Mouse (Mus musculus) thymus, postnatal 10 days (tissue): ENCODE data around the gene Rgs9.
"Not testable (repeated sequence)": the region's sequence is repeated elsewhere in the genome, so short reads cannot be mapped to it uniquely, and the experiment has no call there.

ENCODE experiments used
- DNase-seq, 2 experiments: peaks; one replicate each; pipeline ENCODE4 v3.0.0; 2021; ENCODE audit warnings: low spot score in 2 of 2

The Rgs9 gene

DNA sequence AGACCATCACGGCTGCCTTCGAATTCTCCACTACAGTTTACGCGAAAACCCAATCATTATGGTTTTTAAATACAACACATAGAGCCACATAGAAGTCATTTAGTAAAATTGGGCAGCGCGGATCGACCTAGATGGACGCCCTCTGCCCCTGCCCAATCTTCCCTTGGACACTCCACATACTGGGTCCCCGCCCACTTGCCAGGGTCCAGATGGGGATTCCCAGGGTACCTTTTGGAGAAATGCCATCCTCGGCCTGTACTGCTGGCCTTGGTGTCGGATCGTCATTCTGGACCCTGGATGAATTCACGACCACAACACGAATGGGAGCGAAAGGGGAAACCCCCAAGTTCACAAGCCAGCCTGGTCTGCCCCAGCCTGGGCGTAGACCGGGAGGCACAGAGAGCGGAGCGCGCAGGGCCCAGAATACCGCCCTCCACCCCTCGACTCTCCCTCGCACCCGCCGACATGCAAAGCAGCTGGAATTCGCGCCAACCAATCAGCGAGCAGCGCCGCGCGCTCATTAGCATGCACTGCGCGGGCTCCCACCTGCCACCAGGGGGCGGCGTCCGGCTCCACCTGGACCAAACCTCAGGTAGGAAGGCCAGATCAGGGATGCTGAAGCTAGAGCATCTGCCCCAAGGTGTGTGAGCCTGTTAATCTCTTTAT is at the start of gene Rgs9:
Gene Rgs9 (minus strand): TSS at position 420 of the 666 bp plus-strand sequence.
- peak; percentile 87 to 97 for DNase-seq

DNA sequence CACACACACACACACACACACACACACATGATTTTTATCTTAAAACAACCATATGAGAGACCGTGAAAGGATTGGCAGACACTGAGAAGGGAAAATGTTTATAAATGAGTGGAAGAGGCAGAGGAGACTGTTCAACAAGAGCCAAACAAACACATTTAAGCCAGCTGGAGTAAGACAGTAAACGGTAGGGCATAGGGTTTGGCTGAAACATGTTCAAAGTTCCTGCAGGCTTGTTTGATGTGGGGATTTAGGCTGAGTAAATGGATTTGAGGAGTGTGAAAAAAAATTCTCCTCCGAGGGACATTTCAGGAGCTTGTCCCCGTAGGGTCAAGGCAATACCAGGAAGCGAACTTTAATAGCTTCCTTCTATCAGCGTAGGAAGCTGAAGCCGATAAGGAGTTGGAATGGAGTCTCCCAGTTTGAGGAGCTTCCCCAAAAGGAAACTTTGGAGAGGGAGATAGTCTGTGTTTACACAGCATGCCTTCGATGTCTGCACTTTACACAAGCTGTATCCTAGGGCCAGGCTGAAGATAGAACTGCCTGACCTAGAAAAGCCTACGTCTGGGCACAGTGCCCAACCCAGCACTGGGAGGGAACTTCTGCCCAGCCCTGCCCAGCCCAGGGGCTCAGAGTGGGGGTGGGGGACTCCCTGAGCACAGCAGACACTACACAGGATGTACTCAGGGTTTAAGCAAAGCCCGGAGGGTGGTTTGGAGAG is 49.5 kb upstream of the Rgs9 start:
- peak in 1 of 2 experiments; percentile 23 for DNase-seq

DNA sequence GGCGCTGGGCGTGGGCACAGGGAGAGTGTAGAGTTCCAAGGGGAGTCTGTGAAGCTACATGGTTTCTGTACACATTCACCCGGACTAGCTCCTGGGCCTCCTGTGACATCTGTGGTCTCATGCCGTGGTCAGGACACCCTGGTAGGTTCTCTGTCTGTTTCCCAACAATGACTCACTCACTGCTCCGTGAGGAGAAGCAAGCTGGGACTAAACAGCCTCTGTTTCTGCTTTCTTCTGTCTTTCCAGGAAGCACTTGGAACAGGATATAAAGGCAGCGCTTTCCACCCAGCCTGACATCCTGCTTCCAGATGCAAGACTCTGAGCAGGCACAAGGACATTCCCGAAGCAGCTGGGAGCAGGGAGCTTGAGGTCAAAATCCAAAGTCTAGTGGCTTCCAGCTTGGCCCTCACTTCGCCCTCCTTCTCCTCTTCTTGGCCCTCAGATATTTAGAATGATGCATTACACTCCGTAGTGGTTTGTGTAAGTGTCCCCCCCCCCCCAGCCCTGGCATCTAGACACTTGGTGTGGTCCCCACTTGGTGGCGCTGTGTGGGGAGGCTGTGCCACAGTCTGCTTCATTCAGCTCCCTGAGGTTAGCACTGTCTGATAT is 46.2 kb upstream of the Rgs9 start:
- DNase-seq, result peak in 1 of 2 experiments; percentile 25

DNA sequence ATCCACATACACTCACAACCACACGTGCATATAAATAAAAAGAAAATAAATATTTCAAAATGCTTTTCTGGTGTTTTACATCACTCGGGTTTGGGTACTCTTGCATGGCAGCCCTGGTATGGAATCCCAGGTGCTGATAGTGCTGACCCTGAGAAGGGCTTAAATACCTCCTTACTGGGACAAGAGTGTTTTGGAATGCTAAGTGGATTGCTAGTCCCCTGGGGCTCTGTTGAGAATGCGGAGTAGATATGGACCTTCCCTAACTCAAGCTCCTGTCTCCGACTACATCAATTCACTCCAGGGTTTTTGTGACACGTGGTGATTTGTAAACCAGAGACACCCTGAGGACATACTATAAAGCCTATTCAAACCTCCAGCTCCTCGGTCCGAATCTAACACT is 45.6 kb upstream of the Rgs9 start:
- DNase-seq, result no peak

DNA sequence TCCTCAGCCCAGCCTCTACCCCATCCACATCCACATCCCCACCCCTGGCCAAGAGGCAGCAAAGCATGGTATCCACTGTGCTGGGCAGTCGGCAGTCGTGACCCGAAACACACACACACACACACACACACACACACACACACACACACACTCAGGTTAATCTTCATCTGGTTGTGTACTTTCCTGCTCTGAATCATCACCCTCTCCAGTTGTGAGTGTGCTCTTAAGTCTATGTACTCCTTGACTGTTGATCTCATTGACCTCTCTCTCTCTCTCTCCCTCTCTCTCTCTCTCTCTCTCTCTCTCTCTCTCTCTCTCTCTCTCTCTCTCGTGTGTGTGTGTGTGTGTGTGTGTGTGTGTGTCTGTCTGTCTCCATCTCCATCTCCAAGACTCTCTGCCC is 44.7 kb upstream of the Rgs9 start:
- not testable (repeated sequence) for DNase-seq

DNA sequence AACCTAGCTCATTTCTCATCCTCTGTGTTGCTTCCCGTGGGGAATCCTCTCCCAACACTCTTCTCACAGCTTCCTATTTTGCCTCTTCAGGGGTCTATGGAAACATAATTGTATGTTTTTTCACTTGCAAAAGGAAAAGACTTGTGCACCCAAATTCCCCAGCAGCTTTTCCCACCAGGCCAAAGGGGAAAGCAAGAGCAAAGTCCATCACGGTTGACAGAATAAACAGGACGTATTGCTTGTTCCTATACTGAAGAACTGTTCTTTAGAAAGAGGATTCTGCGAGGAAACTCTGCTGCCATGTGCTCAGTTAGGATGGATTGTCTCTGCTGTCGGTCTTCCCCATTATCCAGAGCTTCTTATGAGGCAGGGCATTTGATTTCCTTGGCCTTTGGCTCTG is 42.6 kb upstream of the Rgs9 start:
- DNase-seq, result no peak

DNA sequence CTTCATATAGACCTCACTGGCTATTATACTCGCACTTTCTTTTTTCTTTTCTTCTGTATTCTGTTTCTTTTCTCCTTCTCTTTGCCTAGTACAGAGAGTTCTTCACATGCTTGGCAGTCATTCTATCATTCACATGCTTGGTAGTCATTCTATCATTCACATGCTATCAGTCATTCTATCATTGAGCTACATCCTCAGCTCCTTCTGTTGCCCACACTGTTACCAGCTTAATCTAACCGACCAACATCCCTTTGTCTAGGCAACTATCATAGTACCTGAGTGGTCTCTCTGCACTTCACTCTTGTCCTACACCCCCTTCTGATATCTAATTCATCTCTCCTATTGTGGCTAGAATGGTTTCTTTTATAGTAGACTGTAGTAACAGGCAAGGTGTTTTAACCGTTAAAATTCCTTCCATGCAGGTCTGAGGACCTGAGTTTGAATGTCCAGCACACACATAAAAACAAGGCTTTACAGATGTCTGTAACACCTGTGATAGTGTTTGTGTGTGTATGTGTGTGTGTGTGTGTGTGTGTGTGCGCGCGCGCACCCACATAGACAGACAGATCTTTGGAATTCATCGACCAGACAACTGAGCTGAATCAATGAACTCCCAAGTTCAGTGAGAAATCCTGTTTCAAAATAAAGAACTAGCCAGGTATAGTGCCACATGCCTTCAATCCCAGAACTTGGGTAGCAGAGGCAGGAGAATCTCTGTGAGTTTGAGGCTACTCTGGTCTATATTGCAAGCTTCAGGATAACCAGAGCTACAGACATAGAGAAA is 41.4 kb upstream of the Rgs9 start:
- no peak for DNase-seq

DNA sequence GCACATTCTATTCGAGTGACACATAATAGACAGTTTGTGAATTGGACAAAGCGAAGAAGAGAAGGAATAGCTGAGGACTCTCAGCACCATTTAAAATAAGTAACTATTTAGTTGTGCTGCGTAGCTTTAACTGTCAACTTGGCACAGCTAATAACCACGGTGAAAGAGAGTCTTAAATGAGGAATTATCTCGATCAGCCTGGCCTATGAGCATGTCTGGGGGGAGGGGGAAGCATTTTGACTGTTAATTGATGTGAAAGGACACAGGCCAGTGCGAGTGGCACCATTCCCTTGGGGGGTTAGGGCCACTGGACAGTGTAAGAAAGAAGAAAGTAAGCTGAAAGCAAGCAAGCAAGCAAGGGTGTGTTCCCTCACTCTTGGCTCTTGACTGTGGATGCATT is 38.0 kb upstream of the Rgs9 start:
- no peak for DNase-seq

DNA sequence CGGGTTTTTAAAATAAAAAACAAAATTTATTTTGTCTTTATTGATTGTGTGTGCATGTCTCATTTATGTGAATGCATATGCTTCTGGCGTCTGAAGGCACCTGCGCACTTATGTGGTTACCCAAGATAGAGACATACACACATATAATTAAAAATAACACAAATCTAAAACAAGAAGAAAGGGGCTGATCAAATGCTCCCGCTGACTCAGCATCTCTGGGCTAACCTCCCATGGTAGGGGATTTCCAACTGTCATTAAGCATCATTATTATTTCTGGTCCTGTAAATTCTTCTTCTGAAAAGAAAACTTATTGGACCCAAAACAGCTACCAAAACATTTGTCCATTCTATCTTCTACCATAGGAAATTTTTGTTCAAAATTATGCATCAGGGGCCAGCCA is 36.8 kb upstream of the Rgs9 start:
- no peak for DNase-seq

DNA sequence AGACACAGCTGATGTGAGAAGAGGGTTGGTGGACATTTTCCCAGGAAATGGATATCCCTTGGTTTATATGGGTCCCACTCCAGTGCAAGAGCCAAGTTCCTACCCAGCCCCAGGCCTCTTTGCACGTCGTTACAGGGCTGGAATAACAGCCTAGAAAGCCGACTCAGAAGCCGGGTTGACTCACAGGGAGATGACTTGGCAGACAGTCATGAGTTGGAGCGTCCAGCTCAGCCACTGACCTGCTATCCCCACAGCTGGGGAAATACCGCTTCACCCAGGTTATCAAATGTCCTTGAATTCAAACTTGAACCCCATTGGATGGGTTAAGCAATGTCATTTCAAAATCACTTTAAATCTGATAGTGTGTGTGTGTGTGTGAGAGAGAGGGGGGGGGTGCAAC is 34.8 kb upstream of the Rgs9 start:
- no peak for DNase-seq

DNA sequence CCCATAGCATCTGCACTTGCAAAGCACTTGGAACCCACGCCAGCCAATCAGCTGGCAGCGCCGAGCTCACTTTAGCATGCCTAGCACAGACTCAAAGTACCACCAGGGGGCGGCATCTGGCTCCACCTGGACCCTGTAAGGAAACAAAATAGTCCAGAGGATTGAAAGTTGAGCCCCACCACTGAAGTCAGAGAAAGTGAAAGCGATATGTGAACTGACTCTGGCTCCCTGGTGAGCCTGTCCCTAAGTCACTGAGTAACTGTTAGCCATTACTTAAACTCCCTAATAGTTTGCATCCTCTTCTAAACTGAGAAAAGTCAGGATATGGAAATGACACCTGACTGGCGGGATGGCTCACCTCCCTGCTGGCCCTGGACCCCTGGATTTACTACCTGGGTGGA is 33.5 kb upstream of the Rgs9 start:
- DNase-seq, result peak; percentile 89 to 97

DNA sequence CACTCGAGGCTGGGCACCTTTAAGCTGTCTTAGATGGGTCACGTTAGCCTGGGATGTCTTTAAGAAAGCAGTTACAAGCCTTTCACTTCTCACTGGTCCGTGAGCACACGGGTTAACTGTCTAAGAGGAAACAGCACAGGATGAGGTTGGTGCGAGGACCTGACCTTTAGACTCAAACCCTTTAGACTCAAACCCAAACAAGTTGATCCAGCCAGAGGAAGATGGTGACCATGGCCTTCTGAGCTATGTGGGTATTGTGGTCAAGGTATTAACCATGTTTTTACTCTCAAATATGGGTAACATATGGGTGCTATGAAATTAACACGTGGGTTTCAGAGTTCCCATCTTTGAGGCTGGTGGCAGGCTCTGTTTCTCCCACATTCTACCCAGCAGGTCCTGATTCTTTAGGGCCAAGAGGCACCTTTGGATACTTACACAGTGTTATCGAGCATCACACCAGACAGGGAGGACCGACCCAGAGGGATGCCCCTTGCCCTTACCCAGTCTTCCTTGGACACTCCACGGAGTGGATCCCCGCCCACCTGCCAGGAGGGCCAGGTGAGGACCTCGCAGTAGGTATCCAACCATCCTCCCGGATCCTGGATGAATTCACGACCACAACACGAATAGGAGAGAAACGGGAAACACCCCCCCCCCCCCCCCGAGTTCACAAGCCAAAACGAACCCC is 32.9 kb upstream of the Rgs9 start:
- DNase-seq, result peak in 1 of 2 experiments; percentile 13

DNA sequence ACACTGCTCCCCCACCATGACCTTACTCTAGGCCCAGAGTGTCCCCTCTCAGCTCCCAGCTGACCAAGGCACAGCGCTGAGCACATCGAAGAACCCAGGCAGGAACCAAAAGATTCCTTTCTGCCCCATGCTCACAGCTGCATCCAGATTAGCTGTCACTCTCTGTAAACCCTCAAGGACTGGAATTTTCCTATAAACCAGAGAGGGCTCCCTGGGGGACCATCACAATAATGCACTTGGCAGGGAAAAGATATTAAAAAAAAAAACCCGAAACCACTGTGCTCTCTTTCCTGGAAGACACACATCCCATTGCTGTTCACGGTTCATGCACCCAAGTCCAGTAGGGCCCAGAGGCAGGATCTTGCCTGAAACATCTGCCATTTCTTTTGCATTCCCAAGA is 31.4 kb upstream of the Rgs9 start:
- no peak for DNase-seq

DNA sequence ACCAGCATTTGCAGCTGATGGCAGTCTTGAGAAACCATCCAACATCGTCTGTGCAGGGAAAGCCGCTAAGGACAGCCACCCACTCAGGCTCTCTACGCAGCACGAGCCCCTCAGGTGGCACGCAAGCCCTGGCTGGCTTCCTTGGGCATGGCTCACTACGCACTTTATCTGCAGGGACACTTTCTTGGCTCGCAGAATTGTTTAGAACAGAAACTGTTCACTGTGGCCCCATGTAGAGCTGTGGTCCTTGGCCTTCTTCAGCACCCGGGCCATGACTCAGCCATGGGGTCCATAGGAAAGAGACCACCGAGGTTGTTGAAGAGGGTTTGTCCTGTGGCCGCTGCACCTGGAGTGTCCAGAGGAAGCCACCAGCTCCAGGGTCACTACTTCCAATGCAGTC is 30.0 kb upstream of the Rgs9 start:
- DNase-seq, result no peak

DNA sequence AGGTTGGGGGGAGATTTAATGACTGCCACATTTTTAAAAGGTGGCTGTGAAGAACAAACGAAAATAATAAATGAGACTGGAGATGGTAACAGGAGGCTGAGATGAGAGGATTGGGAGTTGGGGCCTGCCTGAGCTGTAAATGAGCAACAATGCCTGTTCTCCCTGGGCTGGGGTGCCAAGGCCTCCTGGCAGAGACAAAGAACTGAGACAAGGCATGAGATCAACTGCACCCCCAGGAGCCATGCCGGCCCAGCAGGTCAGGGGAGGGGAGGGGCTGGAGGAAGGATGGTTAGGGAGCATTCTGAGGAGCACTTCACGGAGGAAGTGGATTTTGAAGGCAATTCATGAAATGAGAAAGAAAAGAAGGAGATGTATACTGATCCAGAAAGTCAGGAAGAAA is 29.5 kb upstream of the Rgs9 start:
- no peak for DNase-seq

DNA sequence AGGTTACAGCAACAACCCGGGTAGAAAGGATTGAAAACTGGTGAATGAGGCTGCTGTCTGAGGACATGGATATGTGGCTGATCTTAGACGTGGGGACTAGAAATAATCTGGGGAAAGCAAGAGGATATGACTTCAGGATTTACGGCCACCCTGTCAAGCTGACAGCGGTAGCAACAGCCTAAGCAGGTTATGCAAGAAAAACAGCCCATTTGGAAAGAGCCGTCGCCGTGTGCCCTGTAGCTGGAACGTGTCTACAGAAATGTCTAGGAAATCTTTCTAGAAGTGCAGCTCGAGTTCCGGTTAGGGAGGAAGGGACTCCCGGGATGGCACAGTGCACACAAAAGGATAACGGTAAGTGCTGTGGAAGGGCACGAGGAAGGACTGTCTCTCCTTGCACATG is 28.3 kb upstream of the Rgs9 start:
- DNase-seq, result no peak

DNA sequence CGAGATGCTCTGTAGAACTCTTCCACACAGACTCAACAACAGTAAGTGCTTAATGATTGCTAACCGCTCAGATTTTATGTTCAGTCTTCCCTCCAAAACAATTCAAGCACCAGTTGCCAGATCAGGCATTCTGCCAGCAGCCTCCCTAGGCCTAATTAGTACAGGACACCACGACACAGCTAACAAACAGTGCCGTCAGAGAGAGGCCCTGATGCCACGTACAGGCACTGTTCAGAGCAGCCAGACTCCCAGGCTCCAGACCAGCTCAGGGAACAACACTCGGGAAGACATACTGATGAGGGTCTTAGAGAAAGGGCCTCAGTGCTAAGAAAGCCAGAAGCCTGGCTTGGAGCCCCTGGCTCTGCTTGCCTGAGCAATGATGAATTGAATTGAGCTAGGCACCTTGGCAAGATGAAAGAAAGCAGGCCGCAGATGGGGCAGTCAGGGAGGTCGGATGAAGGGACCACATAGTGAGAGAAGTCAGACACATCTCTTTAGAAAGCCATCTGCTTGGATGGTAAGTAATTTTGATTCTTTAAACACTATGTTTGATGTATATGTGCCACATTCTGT is 22.5 kb upstream of the Rgs9 start:
- DNase-seq, result no peak

DNA sequence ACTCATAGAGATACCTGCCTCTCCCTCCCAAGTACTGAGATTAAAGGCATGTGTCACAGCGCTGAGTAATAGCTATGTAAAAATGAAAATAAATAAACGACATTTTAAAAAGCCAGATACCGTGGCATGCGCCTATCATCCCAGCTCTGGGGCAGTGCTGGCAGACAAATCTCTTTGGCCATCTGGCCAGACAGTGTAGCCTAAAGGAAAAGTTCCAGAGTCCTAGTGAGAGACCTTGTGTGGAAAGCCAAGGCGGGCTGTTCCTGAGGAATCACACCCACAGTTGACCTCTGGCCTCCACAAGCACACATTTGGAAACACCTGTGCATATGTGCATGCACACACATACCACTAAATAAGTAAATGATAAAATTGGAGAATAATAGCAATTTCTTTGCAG is 22.0 kb upstream of the Rgs9 start:
- no peak for DNase-seq

DNA sequence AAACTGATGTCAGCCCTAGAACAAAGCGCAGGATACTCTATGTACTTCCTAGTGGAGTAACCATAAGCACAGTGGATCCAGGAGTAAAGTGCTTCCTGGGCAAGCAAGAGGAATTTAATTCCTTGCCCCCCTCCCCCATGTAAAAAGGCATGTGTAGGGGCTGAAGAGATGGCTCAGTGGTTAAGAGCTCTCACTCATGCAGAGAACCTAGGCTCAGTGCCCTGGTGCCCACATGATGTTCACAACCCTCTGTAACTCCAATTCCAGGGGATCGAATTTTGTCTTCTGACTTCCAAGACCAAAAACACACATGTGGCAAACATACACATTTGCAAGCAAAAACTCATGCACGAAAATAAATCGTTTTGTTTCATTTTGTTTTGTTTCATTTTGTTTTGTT is 21.5 kb upstream of the Rgs9 start:
- no peak for DNase-seq

DNA sequence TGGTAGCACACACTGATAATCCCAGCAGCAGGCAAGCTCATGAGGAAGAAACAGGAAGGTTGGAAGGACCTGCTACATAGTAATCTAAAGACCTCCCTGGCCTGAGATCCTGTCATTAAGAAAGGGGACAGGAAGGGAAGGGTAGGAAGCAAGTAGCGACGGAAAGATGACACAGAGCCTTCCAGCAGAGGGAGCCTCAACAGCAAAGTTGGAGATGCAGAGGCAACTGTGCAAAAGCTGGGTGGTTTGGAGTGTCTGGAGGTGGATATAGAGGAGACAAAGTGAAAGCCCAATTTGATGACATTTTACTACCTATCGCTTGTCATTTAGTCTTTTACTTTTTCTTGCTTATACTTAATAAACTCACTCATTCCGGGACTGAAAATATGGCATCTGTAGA is 19.0 kb upstream of the Rgs9 start:
- peak; percentile 10 to 61 for DNase-seq

DNA sequence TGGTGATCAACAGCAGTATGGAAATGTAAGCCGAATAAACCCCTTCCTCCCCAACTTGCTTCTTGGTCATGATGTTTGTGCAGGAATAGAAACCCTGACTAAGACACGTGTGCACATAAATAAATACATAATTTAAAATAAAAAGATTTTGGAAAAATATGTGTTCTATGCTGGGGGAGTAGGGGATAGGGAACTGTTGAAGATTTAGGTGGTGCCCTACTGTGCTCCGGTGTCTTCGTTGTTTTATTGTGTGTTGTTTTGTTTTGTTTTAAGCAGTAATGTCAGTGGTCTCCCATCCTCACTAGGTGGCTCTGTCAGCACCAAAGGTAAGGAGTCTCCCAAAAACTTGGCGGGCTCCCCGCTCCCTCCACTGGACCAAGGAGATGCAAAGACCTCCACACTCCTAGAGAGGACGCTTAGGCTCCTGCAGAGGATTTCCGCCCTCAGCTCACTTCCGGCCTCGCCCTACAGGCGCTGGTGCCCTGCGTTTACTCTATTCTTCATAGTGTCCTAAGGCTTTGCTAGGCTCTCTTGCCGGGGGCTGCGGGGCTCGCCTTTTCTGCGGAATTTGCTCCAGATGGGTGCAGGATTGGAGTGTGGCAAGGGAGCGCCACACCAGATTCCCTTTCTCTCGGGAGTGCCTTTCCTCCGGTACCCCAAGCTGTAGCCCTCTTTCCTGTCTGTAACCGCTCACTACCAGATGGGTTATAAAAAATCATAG is 14.1 kb upstream of the Rgs9 start:
- peak; percentile 69 to 74 for DNase-seq
